Mouse (Mus musculus): ENCODE results near the gene Hpd. TPM values are rescaled to one million over a fixed set of nuclear protein-coding genes. Genes with fewer than 3 reads are reported as not detected.
"Not testable (repeated sequence)": the region's sequence is repeated elsewhere in the genome, so short reads cannot be mapped to it uniquely, and the experiment has no call there.

Gene Hpd
- not detected in 2 replicates for polyA plus RNA-seq (2014; fragmentation: Nextera tagmentation; extraction: Ambion mirVana)

- H3K27ac ChIP-seq (ENCODE audit: low read depth, low read length), result no peak within 1 kb of the TSS
- DNase-seq (ENCODE audit: low spot score) (no peak), ATAC-seq (replicated peaks; ENCODE audit: low FRiP score) (no peak)
- H3K9me3 ChIP-seq (ENCODE audit: control insufficient read depth, low read length), result no peaks in the 10 kb centered on the region
- no peak within 1 kb of the TSS for H3K9ac ChIP-seq (ENCODE audit: low read length)
- H3K4me3 ChIP-seq (ENCODE audit: low read depth, low read length), result no peak within 1 kb of the TSS
- no peaks in the 10 kb centered on the region for H3K27me3 ChIP-seq (ENCODE audit: control insufficient read depth, insufficient read depth, low read length)
- H3K4me2 ChIP-seq (ENCODE audit: low read depth, low read length, severe bottlenecking), result no peak within 1 kb of the TSS
- H3K36me3 ChIP-seq (ENCODE audit: control insufficient read depth, insufficient read depth, low read length), result no peaks in the 10 kb centered on the region
- 83% methylated on average over 10 of the region's 10 CpGs for WGBS
- H3K4me1 ChIP-seq (replicated peaks; ENCODE audit: control insufficient read depth, insufficient read depth, low read length), result no peaks in the 10 kb centered on the region
Observed at GRCm38 (mm10) chr5:123182651-123183050, at the start of gene Hpd. TSS of gene Hpd (minus strand) at chr5:123182727.

DNA sequence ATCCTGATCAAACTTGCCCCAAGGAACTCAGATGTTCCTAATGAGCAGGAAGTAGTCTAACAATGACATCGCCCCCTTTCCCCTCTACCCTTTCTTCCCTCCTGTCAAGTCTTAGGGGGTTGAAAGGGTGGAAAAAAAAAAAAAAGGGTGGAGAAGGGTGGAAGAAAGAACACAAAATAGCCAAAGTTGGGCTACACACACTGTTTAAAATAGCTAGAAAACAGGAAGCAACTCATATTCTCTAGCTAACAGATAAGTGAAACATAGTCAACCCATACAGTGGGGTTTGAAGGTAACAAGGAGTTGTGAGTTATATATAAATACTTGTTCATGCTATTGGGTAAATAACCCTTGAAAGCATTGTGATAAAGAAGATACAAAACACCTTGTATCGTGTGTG lies 49.7 kb upstream of the Hpd start:
- Histone ChIP-seq H3K4me1 (replicated peaks; ENCODE audit: control insufficient read depth, insufficient read depth, low read length) (no peaks in the 10 kb centered on the region; the same call in 1 of the 2 replicates), H3K4me3 (ENCODE audit: low read depth, low read length) (no peak overlapping the region), H3K9ac (ENCODE audit: low read length) (no peak overlapping the region), H3K9me3 (ENCODE audit: control insufficient read depth, low read length) (no peaks in the 10 kb centered on the region), H3K27me3 (ENCODE audit: control insufficient read depth, insufficient read depth, low read length) (no peaks in the 10 kb centered on the region), H3K36me3 (ENCODE audit: control insufficient read depth, insufficient read depth, low read length) (no peaks in the 10 kb centered on the region), H3K4me2 (ENCODE audit: low read depth, low read length, severe bottlenecking) (no peak overlapping the region), H3K27ac (ENCODE audit: low read depth, low read length) (no peak overlapping the region)
- ATAC-seq (replicated peaks; ENCODE audit: low FRiP score), result no peak
- WGBS, result 91% methylated on average over 2 of the region's 2 CpGs
- DNase-seq (ENCODE audit: low spot score), result no peak

DNA sequence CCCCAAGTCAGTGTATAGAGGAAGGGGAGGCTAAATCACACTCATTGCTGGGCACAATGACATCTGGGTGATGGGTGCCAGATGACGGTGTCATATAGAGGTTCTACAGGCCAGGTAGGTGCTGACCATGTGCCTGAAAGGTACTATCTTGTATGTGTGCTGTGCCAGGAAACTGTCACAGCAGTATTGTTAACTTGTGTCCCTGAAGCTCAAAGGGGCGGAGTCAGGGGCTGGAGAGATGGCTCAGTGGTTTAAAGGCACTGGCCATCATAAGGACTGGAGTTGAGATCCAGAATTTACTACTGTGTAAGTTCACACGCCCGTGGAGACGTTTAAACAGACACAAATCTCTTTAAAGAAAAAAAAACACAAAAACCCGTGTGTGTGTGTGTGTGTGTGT lies 46.8 kb upstream of the Hpd start:
- no peak for ATAC-seq (replicated peaks; ENCODE audit: low FRiP score)
- WGBS, result 92% methylated on average over 6 of the region's 6 CpGs
- Histone ChIP-seq H3K4me2 (ENCODE audit: low read depth, low read length, severe bottlenecking) (no peak overlapping the region), H3K27me3 (ENCODE audit: control insufficient read depth, insufficient read depth, low read length) (no peaks in the 10 kb centered on the region), H3K4me1 (replicated peaks; ENCODE audit: control insufficient read depth, insufficient read depth, low read length) (no peaks in the 10 kb centered on the region; the same call in 1 of the 2 replicates), H3K9ac (ENCODE audit: low read length) (no peak overlapping the region), H3K27ac (ENCODE audit: low read depth, low read length) (no peak overlapping the region), H3K4me3 (ENCODE audit: low read depth, low read length) (no peak overlapping the region), H3K9me3 (ENCODE audit: control insufficient read depth, low read length) (no peaks in the 10 kb centered on the region), H3K36me3 (ENCODE audit: control insufficient read depth, insufficient read depth, low read length) (no peaks in the 10 kb centered on the region)
- no peak for DNase-seq (ENCODE audit: low spot score)

GRCm38 (mm10) chr5:123228524-123228922 lies 46.0 kb upstream of the Hpd start:
- no peaks in the 10 kb centered on the region; the same call in 1 of the 2 replicates for H3K4me1 ChIP-seq (replicated peaks; ENCODE audit: control insufficient read depth, insufficient read depth, low read length)
- H3K27ac ChIP-seq (ENCODE audit: low read depth, low read length), result no peak overlapping the region
- peak overlapping the region; percentile 66 for H3K4me3 ChIP-seq (ENCODE audit: low read depth, low read length)
- H3K9ac ChIP-seq (ENCODE audit: low read length), result peak overlapping the region; percentile 80
- no peaks in the 10 kb centered on the region for H3K9me3 ChIP-seq (ENCODE audit: control insufficient read depth, low read length)
- H3K27me3 ChIP-seq (ENCODE audit: control insufficient read depth, insufficient read depth, low read length), result no peaks in the 10 kb centered on the region
- DNase-seq (ENCODE audit: low spot score) (no peak), ATAC-seq (replicated peaks; ENCODE audit: low FRiP score) (no peak)
- 9% methylated on average over 15 of the region's 15 CpGs for WGBS
- H3K36me3 ChIP-seq (ENCODE audit: control insufficient read depth, insufficient read depth, low read length), result no peaks in the 10 kb centered on the region
- peak overlapping the region; percentile 53 for H3K4me2 ChIP-seq (ENCODE audit: low read depth, low read length, severe bottlenecking)

GRCm38 (mm10) chr5:123227762-123228523 lies 45.4 kb upstream of the Hpd start:
- peak; percentile 82 for ATAC-seq (replicated peaks; ENCODE audit: low FRiP score)
- H3K4me3 ChIP-seq (ENCODE audit: low read depth, low read length), result peak overlapping the region; percentile 66
- DNase-seq (ENCODE audit: low spot score), result peak; percentile 96
- H3K27ac ChIP-seq (ENCODE audit: low read depth, low read length), result no peak overlapping the region
- 2% methylated on average over 42 of the region's 42 CpGs for WGBS
- no peaks in the 10 kb centered on the region; the same call in 1 of the 2 replicates for H3K4me1 ChIP-seq (replicated peaks; ENCODE audit: control insufficient read depth, insufficient read depth, low read length)
- H3K9ac ChIP-seq (ENCODE audit: low read length), result peak overlapping the region; percentile 80
- H3K9me3 ChIP-seq (ENCODE audit: control insufficient read depth, low read length), result no peaks in the 10 kb centered on the region
- peak overlapping the region; percentile 53 for H3K4me2 ChIP-seq (ENCODE audit: low read depth, low read length, severe bottlenecking)
- no peaks in the 10 kb centered on the region for H3K27me3 ChIP-seq (ENCODE audit: control insufficient read depth, insufficient read depth, low read length)
- H3K36me3 ChIP-seq (ENCODE audit: control insufficient read depth, insufficient read depth, low read length), result no peaks in the 10 kb centered on the region

DNA sequence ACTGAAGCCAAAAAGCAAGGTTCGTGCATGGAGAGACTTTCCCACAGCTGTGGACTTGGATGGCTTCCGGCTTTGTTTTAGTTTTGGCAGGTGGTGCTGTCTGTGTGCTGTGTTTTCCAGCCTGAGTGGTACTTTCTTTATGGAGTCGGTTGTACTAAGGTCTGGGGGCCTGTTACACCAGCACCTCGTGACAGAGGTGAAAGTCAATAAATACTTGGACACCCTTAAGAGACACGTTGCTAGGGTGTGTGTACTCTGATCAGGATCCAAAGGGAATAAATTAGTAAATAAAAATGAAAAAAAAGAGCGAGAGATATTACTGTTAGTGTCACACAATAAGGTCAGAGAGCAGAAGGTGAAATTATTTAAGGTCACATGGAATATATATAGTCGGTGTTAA lies 44.3 kb upstream of the Hpd start:
- H3K36me3 ChIP-seq (ENCODE audit: control insufficient read depth, insufficient read depth, low read length), result no peaks in the 10 kb centered on the region
- no peak overlapping the region for H3K9ac ChIP-seq (ENCODE audit: low read length)
- DNase-seq (ENCODE audit: low spot score) (no peak), ATAC-seq (replicated peaks; ENCODE audit: low FRiP score) (no peak)
- no peak overlapping the region for H3K4me2 ChIP-seq (ENCODE audit: low read depth, low read length, severe bottlenecking)
- no peaks in the 10 kb centered on the region for H3K9me3 ChIP-seq (ENCODE audit: control insufficient read depth, low read length)
- no peaks in the 10 kb centered on the region; the same call in 1 of the 2 replicates for H3K4me1 ChIP-seq (replicated peaks; ENCODE audit: control insufficient read depth, insufficient read depth, low read length)
- no peaks in the 10 kb centered on the region for H3K27me3 ChIP-seq (ENCODE audit: control insufficient read depth, insufficient read depth, low read length)
- 87% methylated on average over 7 of the region's 7 CpGs for WGBS
- no peak overlapping the region for H3K4me3 ChIP-seq (ENCODE audit: low read depth, low read length)
- H3K27ac ChIP-seq (ENCODE audit: low read depth, low read length), result no peak overlapping the region

GRCm38 (mm10) chr5:123223861-123224260 lies 41.3 kb upstream of the Hpd start:
- WGBS, result 69% methylated on average over 5 of the region's 6 CpGs
- not testable (repeated sequence) for H3K27ac ChIP-seq (ENCODE audit: low read depth, low read length); DNase-seq (ENCODE audit: low spot score); ATAC-seq (replicated peaks; ENCODE audit: low FRiP score); H3K9ac ChIP-seq (ENCODE audit: low read length); H3K36me3 ChIP-seq (ENCODE audit: control insufficient read depth, insufficient read depth, low read length); H3K4me3 ChIP-seq (ENCODE audit: low read depth, low read length); H3K4me1 ChIP-seq (replicated peaks; ENCODE audit: control insufficient read depth, insufficient read depth, low read length); H3K27me3 ChIP-seq (ENCODE audit: control insufficient read depth, insufficient read depth, low read length); H3K9me3 ChIP-seq (ENCODE audit: control insufficient read depth, low read length); H3K4me2 ChIP-seq (ENCODE audit: low read depth, low read length, severe bottlenecking)

GRCm38 (mm10) chr5:123223051-123223410 lies 40.5 kb upstream of the Hpd start:
- H3K4me3 ChIP-seq (ENCODE audit: low read depth, low read length), result no peak overlapping the region
- WGBS, result 85% methylated on average over 4 of the region's 4 CpGs
- no peaks in the 10 kb centered on the region for H3K9me3 ChIP-seq (ENCODE audit: control insufficient read depth, low read length)
- no peak overlapping the region for H3K9ac ChIP-seq (ENCODE audit: low read length)
- no peak for ATAC-seq (replicated peaks; ENCODE audit: low FRiP score)
- no peak for DNase-seq (ENCODE audit: low spot score)
- H3K27ac ChIP-seq (ENCODE audit: low read depth, low read length), result no peak overlapping the region
- H3K4me1 ChIP-seq (replicated peaks; ENCODE audit: control insufficient read depth, insufficient read depth, low read length), result no peaks in the 10 kb centered on the region
- H3K4me2 ChIP-seq (ENCODE audit: low read depth, low read length, severe bottlenecking), result no peak overlapping the region
- no peaks in the 10 kb centered on the region for H3K36me3 ChIP-seq (ENCODE audit: control insufficient read depth, insufficient read depth, low read length)
- no peaks in the 10 kb centered on the region for H3K27me3 ChIP-seq (ENCODE audit: control insufficient read depth, insufficient read depth, low read length)
